Mouse (Mus musculus): ENCODE results near the gene Kcns1.

Gene Kcns1

GRCm38 (mm10) chr2:164126533-164126955 is 44.4 kb downstream of the Kcns1 start:
- peak; percentile 76 for DNase-seq (ENCODE audit: low read depth, low spot score)

DNA sequence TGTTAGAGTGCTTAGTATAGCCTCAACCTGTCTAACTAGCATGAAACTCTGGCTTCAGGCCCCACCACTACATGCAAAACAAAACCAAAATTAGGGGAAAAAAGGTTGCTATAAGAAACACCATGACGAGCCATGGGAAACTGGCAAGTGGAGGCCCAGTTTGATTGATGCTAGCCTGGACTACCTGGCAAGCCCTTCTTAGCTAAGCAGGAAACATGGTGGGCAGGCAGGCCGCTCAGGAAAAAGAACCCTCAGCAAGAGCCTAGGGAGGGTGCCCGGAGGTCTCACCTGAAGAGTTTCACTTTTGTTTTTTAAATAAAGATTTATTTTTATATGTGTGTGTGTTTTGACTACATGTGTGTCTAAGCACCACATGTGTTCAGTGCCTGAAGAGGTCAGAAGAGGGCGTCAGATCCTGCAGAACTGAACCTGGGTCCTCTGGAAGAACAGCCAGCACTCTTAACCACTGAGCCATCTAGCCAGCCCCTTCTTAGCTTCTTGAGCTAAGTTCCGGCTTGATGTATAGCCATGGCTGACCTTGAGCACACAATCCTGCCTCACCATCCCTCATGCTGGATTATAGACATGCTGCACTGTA is 47.6 kb downstream of the Kcns1 start:
- DNase-seq (ENCODE audit: low read depth, low spot score), result no peak

- DNase-seq (ENCODE audit: low read depth, low spot score), result no peak
Measured at GRCm38 (mm10) chr2:164119503-164119902, 51.4 kb downstream of the Kcns1 start.

- no peak for DNase-seq (ENCODE audit: low read depth, low spot score)
Measured at GRCm38 (mm10) chr2:164115531-164115930, 55.4 kb downstream of the Kcns1 start.

GRCm38 (mm10) chr2:164114051-164114450 is 56.9 kb downstream of the Kcns1 start:
- no peak for DNase-seq (ENCODE audit: low read depth, low spot score)

Data from telencephalon, adult 2 months (tissue).